Mouse (Mus musculus) heart, adult 2 months (tissue): ENCODE results near the gene Serpina1e. TPM values are rescaled to one million over a fixed set of nuclear protein-coding genes. Genes with fewer than 3 reads are reported as not detected.

Source experiments
- DNase-seq, 2 experiments: peaks; one replicate each; pipeline ENCODE4 v3.0.0; 2021
- H3K27ac ChIP-seq: fragments of 200-600 bp; 2 replicates; pipeline ENCODE4 v1.8.1; 2022
- H3K27me3 ChIP-seq: fragments of 200-500 bp; 2 replicates; pipeline ENCODE4 v1.6.1; 2012; ENCODE audit warnings: mild to moderate bottlenecking, low read length, inconsistent platforms, mixed read lengths; ENCODE audit not compliant: control insufficient read depth, insufficient read depth
- H3K36me3 ChIP-seq: fragments of 200-500 bp; 2 replicates; pipeline ENCODE4 v1.6.1; 2012; ENCODE audit warnings: low read length, inconsistent platforms; ENCODE audit not compliant: control insufficient read depth, insufficient read depth
- H3K4me1 ChIP-seq: fragments of 200-500 bp; 2 replicates; pipeline ENCODE4 v1.6.1; 2011; ENCODE audit warnings: low read length; ENCODE audit not compliant: control insufficient read depth, insufficient read depth
- H3K4me3 ChIP-seq: fragments of 200-600 bp; 2 replicates; pipeline ENCODE4 v1.8.1; 2022
- H3K79me2 ChIP-seq: fragments of 200-500 bp; replicated peaks from 2 replicates; pipeline ENCODE4 v1.6.1; 2012; ENCODE audit warnings: mild to moderate bottlenecking, inconsistent platforms, low read length, moderate library complexity, mixed read lengths; ENCODE audit not compliant: control insufficient read depth, insufficient read depth
- H3K9ac ChIP-seq: fragments of 200-500 bp; 2 replicates; pipeline ENCODE4 v1.6.1; 2012; ENCODE audit warnings: low read depth, mild to moderate bottlenecking, control low read depth, inconsistent platforms, low read length, mixed read lengths
- CTCF ChIP-seq: fragments of 200-600 bp; IDR thresholded peaks from 2 replicates; pipeline ENCODE4 v1.8.1; 2022; ENCODE audit warnings: antibody characterized with exemption, mild to moderate bottlenecking, moderate library complexity
- EP300 ChIP-seq: fragments of 200-500 bp; IDR thresholded peaks from 2 replicates; pipeline ENCODE4 v1.6.1; 2011; ENCODE audit warnings: low read depth, low read length, control low read depth; ENCODE audit not compliant: insufficient read depth
- POLR2A ChIP-seq: fragments of 200-500 bp; IDR thresholded peaks from 2 replicates; pipeline ENCODE4 v1.6.1; 2011; ENCODE audit warnings: mild to moderate bottlenecking, low read depth, low read length, control low read depth; ENCODE audit not compliant: insufficient read depth
- WGBS: fragments of 180-500 bp; shearing (Covaris S2); methylation state at CpG from one replicate; pipeline ENCODE4 v1.1.7; 2018; 5-methylcytosine and 5-hydroxymethylcytosine counted together
- intact Hi-C: fragments of 180-260 bp; cut with DNase I; formaldehyde crosslinking; loops from one replicate; pipeline ENCODE4 v1.15.1; 2025
- polyA plus RNA-seq: library from polyadenylated mRNA; depleted of rRNA; stranded (reverse); fragments of >200 nt; gene quantifications from 2 replicates; pipeline ENCODE4 v1.2.3, GENCODE M21; 2012
- total RNA-seq, 2 experiments: library from RNA; stranded (reverse); gene quantifications; 2 replicates each; pipeline ENCODE4 v1.2.3; 2021

Serpina1e gene
- total and polyA plus RNA-seq, 3 experiments: 0.23 to 0.27 TPM; not detected in 1

DNA sequence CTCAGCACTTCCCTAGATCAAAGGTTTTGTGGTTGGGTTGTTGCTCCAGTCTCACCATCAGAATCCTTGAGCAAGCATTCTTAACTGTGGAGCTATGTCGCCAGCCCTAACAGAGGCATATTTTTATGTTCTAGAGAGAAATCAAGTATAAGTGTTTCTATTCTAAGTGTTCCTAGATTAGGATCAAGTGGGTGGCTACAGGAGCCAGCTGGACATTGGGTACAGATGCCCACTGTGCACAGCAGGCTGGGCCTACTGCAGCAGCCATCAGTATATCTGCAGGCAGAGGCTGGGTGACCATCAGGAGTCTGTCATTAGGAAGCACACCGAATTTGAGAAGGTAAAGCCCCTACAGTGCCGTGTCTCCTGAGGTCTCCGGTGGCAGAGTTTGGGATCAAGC, 12.3 kb upstream of the Serpina1e start:
- no peaks in the 10 kb centered on the region for H3K4me1 ChIP-seq
- no peak overlapping the region for H3K27ac ChIP-seq
- intact Hi-C loops: no loop called here
- DNase-seq: no peak
- no peak overlapping the region for H3K9ac ChIP-seq
- no peaks in the 10 kb centered on the region for H3K27me3 ChIP-seq
- no peak overlapping the region for H3K4me3 ChIP-seq
- TF ChIP-seq EP300 (no peak), CTCF (no peak), POLR2A (no peak)
- WGBS: 81% methylated on average over 4 of the region's 4 CpGs
- no peaks in the 10 kb centered on the region for H3K79me2 ChIP-seq
- H3K36me3 ChIP-seq: no peaks in the 10 kb centered on the region

- no peaks in the 10 kb centered on the region for H3K27me3 ChIP-seq
- H3K4me1 ChIP-seq: no peaks in the 10 kb centered on the region
- H3K27ac ChIP-seq: no peak overlapping the region
- H3K79me2 ChIP-seq: no peaks in the 10 kb centered on the region
- H3K9ac ChIP-seq: no peak overlapping the region
- WGBS: 87% methylated on average over 9 of the region's 9 CpGs
- DNase-seq: no peak
- no peak for TF ChIP-seq CTCF
- no peak for TF ChIP-seq POLR2A
- no peak for TF ChIP-seq EP300
- H3K4me3 ChIP-seq: no peak overlapping the region
- intact Hi-C loops: no loop called here
- no peaks in the 10 kb centered on the region for H3K36me3 ChIP-seq
These were observed 10.9 kb upstream of the Serpina1e start for GRCm38 (mm10) chr12:103969577-103970116.

- H3K4me1 ChIP-seq: no peaks in the 10 kb centered on the region
- 41% methylated on average over 3 of the region's 3 CpGs for WGBS
These were observed 8.0 kb upstream of the Serpina1e start for GRCm38 (mm10) chr12:103966761-103967160.

DNA sequence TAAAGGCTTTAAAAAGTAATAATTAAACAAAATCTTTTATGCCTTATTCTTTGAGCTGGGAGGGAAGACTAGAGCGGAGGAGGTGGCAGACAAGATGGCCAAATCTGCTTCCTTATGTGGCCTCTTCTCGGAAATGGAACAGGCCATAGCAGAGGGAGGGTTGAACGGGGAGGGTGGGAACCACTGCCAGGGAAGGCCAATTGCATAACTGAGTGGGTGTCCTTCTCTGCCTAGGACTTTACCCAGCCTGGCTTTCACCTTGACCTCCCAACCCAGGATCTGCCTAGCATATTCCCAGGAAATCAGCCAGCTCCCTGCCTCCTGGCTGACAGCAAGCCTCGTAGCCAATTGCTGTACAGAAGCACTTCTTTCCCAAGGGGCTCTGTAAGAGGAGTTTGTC, 4.5 kb upstream of the Serpina1e start:
- no peak for DNase-seq

More at GRCm38 (mm10) chr12:103966761-103967160, 8.0 kb upstream of the Serpina1e start:
- no peak overlapping the region for H3K9ac ChIP-seq
- H3K27ac ChIP-seq: no peak overlapping the region
- intact Hi-C loops: no loop called here
- no peak for DNase-seq
- no peaks in the 10 kb centered on the region for H3K27me3 ChIP-seq
- no peak overlapping the region for H3K4me3 ChIP-seq
- TF ChIP-seq POLR2A (no peak), CTCF (no peak), EP300 (no peak)
- no peaks in the 10 kb centered on the region for H3K36me3 ChIP-seq
- H3K79me2 ChIP-seq: no peaks in the 10 kb centered on the region

DNA sequence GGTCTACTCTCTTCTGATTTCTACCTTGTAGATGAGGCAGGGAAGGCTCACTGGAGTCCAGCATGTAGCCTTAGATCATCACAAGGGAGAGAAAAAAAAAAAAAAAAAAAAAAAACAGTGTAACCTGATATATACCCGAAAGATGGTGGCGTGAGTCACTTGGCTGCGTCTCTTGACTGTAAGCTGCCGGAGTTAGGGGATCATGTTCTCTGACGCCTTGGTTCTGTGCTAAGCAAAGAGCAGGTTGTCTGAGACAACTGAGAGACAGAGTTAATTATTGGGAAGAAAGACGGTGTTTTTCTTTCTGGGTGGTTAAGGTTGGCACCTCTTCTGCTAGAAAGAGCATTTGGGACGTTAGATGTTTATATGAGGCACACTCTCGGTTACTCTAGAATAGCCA, 4.1 kb upstream of the Serpina1e start:
- H3K9ac ChIP-seq: no peak overlapping the region
- TF ChIP-seq CTCF (no peak), POLR2A (no peak), EP300 (no peak)
- no peaks in the 10 kb centered on the region for H3K4me1 ChIP-seq
- intact Hi-C loops: no loop called here
- 76% methylated on average over 8 of the region's 8 CpGs for WGBS
- no peak for DNase-seq
- H3K27me3 ChIP-seq: no peaks in the 10 kb centered on the region
- no peak overlapping the region for H3K4me3 ChIP-seq
- no peak overlapping the region for H3K27ac ChIP-seq
- no peaks in the 10 kb centered on the region for H3K79me2 ChIP-seq
- no peaks in the 10 kb centered on the region for H3K36me3 ChIP-seq

More for the DNA sequence above, 4.5 kb upstream of the Serpina1e start:
- no peaks in the 10 kb centered on the region for H3K36me3 ChIP-seq
- no peaks in the 10 kb centered on the region for H3K27me3 ChIP-seq
- no peak overlapping the region for H3K4me3 ChIP-seq
- TF ChIP-seq POLR2A (no peak), EP300 (no peak), CTCF (no peak)
- H3K4me1 ChIP-seq: no peaks in the 10 kb centered on the region
- H3K9ac ChIP-seq: no peak overlapping the region
- no peaks in the 10 kb centered on the region for H3K79me2 ChIP-seq
- intact Hi-C loops: no loop called here
- WGBS: 70% methylated on average over 4 of the region's 4 CpGs
- no peak overlapping the region for H3K27ac ChIP-seq

GRCm38 (mm10) chr12:103962337-103962736, 3.6 kb upstream of the Serpina1e start:
- Histone ChIP-seq H3K4me3 (no peak overlapping the region), H3K4me1 (no peaks in the 10 kb centered on the region), H3K36me3 (no peaks in the 10 kb centered on the region), H3K27me3 (no peaks in the 10 kb centered on the region), H3K79me2 (no peaks in the 10 kb centered on the region), H3K27ac (no peak overlapping the region), H3K9ac (no peak overlapping the region)
- 76% methylated on average over 5 of the region's 5 CpGs for WGBS
- intact Hi-C loops: no loop called here
- no peak for TF ChIP-seq CTCF
- TF ChIP-seq POLR2A: no peak
- no peak for TF ChIP-seq EP300
- DNase-seq: no peak
